Mouse (Mus musculus) stomach, embryonic 16.5 days (tissue): Measurements from ENCODE around the gene 5730409E04Rik. TPM values are rescaled to one million over a fixed set of nuclear protein-coding genes. Genes with fewer than 3 reads are reported as not detected.

Experiments used
- ATAC-seq: fragments of 200-750 bp; cut with Nextera tagmentation; 2 replicates; pipeline ENCODE4 v1.8.0; 2017; ENCODE audit warnings: moderate number of reproducible peaks, moderate TSS enrichment; ENCODE audit not compliant: insufficient read depth, low FRiP score
- H3K27ac ChIP-seq: fragments of 300-500 bp; sonication (generic); 2 replicates; pipeline ENCODE4 v1.5.1; 2014; ENCODE audit warnings: low read length
- H3K27me3 ChIP-seq: fragments of 300-500 bp; sonication (generic); 2 replicates; pipeline ENCODE4 v1.6.1; 2014; ENCODE audit warnings: low read length, control low read depth, mixed read lengths; ENCODE audit not compliant: control insufficient read depth, insufficient read depth
- H3K36me3 ChIP-seq: fragments of 300-500 bp; sonication (generic); 2 replicates; pipeline ENCODE4 v1.6.1; 2014; ENCODE audit warnings: low read length; ENCODE audit not compliant: control insufficient read depth, insufficient read depth
- H3K4me1 ChIP-seq: fragments of 300-500 bp; sonication (generic); 2 replicates; pipeline ENCODE4 v1.6.1; 2014; ENCODE audit warnings: low read length, control low read depth, mixed read lengths; ENCODE audit not compliant: control insufficient read depth, insufficient read depth
- H3K4me2 ChIP-seq: fragments of 300-500 bp; sonication (generic); 2 replicates; pipeline ENCODE4 v1.6.1; 2014; ENCODE audit warnings: low read depth, low read length, mixed read lengths
- H3K4me3 ChIP-seq: fragments of 300-500 bp; sonication (generic); replicated peaks from 2 replicates; pipeline ENCODE4 v1.5.1; 2014; ENCODE audit warnings: mild to moderate bottlenecking, low read length
- H3K9ac ChIP-seq: fragments of 300-500 bp; sonication (generic); 2 replicates; pipeline ENCODE4 v1.6.1; 2014; ENCODE audit warnings: low read length
- H3K9me3 ChIP-seq: fragments of 300-500 bp; sonication (generic); replicated peaks from 2 replicates; pipeline ENCODE4 v1.6.1; 2016; ENCODE audit warnings: low read length, control low read depth; ENCODE audit not compliant: control insufficient read depth
- WGBS: fragments of 180-500 bp; shearing (Covaris S2); extraction: QIAGEN DNeasy Blood & Tissue Kit; methylation state at CpG from one replicate; pipeline ENCODE4 v1.1.7; 2014; 5-methylcytosine and 5-hydroxymethylcytosine counted together
- microRNA-seq: library from miRNA; unstranded; fragments of <30 nt; microRNA quantifications from one replicate; pipeline ENCODE4, GENCODE M21; 2016
- polyA plus RNA-seq: library from polyadenylated mRNA; unstranded; fragments of >200 nt; fragmentation: Nextera tagmentation; extraction: Ambion mirVana; gene quantifications from 2 replicates; pipeline ENCODE4 v1.2.1, GENCODE M21; 2015

5730409E04Rik gene
- polyA plus RNA-seq, 1 experiment from 2014 or later, result 2.1 TPM

DNA sequence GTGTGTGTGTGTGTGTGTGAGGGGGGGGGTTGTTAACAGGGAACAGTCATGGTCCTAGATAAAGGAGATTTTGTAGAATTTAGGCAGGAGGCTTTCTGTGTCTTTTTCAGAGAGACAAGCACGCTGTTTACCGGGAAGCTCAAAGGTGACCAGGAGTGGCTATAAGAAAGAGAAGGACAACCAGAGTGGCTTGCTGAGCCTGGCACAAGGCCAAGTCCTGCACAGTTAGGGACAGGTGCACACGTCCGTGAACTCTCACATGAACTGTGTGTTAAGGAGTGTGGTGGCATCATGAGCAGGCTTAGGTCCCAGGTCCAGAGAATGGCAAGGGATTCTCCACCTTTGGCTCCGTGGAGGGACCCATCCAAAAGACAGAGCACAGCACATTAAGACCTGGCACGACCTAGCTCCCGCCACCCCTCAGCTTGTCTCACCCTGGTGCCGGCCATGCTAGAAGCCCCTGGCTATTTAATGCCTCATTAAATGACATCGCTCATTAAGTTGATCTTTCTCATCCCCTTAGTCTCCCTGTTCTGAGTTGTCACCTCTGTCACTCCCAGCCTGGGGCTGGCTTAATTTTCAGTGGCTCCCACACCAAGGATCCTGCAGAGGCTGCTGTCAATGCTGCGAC, 34.8 kb downstream of the 5730409E04Rik start:
- no peak for ATAC-seq
- Histone ChIP-seq H3K4me2 (no peak overlapping the region), H3K27ac (no peak overlapping the region), H3K9me3 (no peaks in the 10 kb centered on the region), H3K4me3 (no peak overlapping the region), H3K9ac (no peak overlapping the region), H3K4me1 (no peaks in the 10 kb centered on the region), H3K27me3 (no peaks in the 10 kb centered on the region), H3K36me3 (no peaks in the 10 kb centered on the region)
- WGBS, result 78% methylated on average over 10 of the region's 10 CpGs

DNA sequence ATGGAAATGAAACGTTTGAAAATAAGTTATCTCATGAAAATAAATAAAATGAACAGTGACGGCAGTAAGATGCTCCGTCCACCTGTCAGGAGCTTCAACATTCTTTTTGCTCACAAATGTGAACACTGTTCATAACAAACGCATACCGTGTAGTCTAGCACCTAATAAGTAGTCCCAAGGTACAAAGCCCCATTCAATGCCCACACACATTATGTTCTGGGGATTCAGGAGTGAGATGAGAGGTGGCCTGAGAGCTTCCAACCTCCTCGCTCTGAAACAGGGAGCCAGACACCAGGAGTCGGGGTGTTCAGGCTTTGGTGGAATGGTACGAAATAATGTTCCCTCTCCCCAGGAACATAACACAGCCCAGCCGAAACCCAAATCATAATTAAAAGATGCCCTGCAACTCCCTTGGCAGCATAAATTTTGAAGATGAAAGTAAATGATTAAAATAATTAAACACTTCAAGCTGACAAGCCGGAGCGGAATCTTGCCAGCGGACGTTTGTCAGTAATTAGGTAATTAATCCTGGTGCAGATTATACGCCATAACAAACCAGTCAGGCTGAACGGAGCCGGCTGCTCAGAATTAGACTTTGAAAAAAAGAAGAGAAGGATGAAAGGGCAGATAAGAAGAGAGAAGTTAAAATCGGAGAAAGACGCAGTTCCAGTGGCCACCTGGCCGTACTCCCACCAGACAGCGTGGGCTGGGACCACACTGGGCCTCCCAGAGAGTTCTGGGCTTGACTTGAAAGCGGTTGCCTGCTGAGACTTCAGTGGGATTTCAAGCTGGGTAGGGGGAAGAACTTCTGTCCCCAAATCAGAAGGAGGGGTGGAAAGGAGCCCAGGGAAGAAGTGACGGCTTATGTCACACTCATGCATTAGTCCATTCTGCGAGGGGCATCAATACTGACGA, 38.6 kb downstream of the 5730409E04Rik start:
- H3K4me3 ChIP-seq, result no peak overlapping the region
- H3K9me3 ChIP-seq, result no peaks in the 10 kb centered on the region
- no peak overlapping the region for H3K27ac ChIP-seq
- H3K36me3 ChIP-seq, result no peaks in the 10 kb centered on the region
- H3K4me1 ChIP-seq, result no peaks in the 10 kb centered on the region
- WGBS, result 40% methylated on average over 24 of the region's 24 CpGs
- no peak overlapping the region for H3K9ac ChIP-seq
- ATAC-seq, result no peak
- H3K4me2 ChIP-seq, result no peak overlapping the region
- no peaks in the 10 kb centered on the region for H3K27me3 ChIP-seq

DNA sequence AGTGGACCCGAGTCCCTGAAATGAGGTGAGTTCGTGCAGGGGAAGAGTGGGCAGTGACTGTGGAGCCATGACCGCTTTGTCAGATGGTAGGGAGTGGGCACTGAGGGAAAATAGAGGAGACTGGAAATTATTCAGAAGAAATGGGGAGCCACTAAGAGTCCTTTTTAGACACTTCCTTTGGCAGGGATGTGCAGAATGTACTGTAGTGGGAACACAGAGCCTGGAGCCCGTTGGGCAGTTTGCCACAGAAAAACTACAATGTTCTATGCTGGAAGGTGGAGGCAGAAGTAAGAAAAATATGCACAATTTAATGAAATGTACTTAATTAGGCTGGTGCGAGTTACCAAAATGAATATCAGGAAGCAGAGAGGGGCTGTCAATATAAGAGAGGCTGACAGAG, 43.5 kb downstream of the 5730409E04Rik start:
- WGBS, result 76% methylated on average over 5 of the region's 5 CpGs
- Histone ChIP-seq H3K27me3 (no peaks in the 10 kb centered on the region), H3K36me3 (no peaks in the 10 kb centered on the region), H3K4me1 (no peaks in the 10 kb centered on the region), H3K4me2 (no peak overlapping the region), H3K27ac (no peak overlapping the region), H3K4me3 (no peak overlapping the region), H3K9me3 (no peaks in the 10 kb centered on the region), H3K9ac (no peak overlapping the region)
- ATAC-seq, result no peak

DNA sequence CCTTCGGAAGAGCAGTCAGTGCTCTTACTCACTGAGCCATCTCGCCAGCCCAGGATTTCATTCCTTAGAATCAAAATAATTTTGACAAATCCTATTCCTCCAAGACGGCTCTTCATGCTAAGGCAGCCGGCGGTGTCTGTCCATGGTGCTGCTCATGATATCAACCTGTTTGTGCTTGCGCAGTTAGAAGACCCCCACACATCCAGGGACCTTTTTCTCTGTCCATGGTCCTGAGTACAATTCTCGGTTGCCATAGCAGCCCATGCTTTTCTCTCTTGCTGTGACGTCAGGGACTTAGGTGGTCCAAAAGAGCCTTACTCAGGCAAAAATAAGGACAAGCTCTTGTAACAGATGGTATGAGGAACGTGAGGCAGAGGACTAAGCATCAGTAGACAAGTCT, 45.7 kb downstream of the 5730409E04Rik start:
- no peak overlapping the region for H3K4me3 ChIP-seq
- no peaks in the 10 kb centered on the region for H3K36me3 ChIP-seq
- no peaks in the 10 kb centered on the region for H3K4me1 ChIP-seq
- H3K4me2 ChIP-seq, result no peak overlapping the region
- H3K27ac ChIP-seq, result no peak overlapping the region
- no peak for ATAC-seq
- 8% methylated on average over 9 of the region's 9 CpGs for WGBS
- no peak overlapping the region for H3K9ac ChIP-seq
- H3K27me3 ChIP-seq, result no peaks in the 10 kb centered on the region
- H3K9me3 ChIP-seq, result no peaks in the 10 kb centered on the region

DNA sequence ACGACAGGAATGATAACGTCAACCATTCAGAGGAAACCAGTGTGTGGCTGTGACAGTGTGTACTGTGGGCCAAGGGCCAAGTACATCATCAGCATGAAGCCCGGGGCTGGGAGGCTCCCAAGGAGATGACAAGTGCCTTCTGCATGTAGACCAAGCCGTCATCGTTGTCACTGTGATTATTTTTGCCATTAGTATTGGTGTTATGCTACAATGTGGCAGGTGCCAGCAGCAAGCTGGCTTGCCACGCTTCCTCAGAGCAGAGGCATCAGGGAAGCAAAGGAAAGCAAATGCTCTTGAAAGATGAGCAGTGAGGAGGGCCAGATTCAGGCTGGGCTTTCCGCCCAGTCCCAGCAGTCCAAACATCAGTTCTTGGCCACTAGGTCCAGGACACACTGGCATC, 51.6 kb downstream of the 5730409E04Rik start:
- H3K27ac ChIP-seq, result no peak overlapping the region
- ATAC-seq, result no peak
- no peaks in the 10 kb centered on the region for H3K27me3 ChIP-seq
- no peak overlapping the region for H3K4me3 ChIP-seq
- no peak overlapping the region for H3K9ac ChIP-seq
- H3K4me2 ChIP-seq, result no peak overlapping the region
- H3K9me3 ChIP-seq, result no peaks in the 10 kb centered on the region
- no peaks in the 10 kb centered on the region for H3K4me1 ChIP-seq
- H3K36me3 ChIP-seq, result no peaks in the 10 kb centered on the region
- WGBS, result 75% methylated on average over 7 of the region's 7 CpGs

Small RNA genes lying within 50 kb of the gene (microRNA-seq; reads per million reads assigned to microRNA genes)
- 0.50 reads per million for gene Mir7119

Other genes with a start within 250 kb of the 5730409E04Rik start
- 16.4 and 16.8 TPM in 2 replicates for gene Ago3, start 180.3 kb upstream of the 5730409E04Rik start, polyA plus RNA-seq
- 4.3 and 4.4 TPM in 2 replicates for gene Ago1, start 141.2 kb upstream of the 5730409E04Rik start, polyA plus RNA-seq
- 1.4 and 1.9 TPM in 2 replicates for gene Ago4, start 76.3 kb upstream of the 5730409E04Rik start, polyA plus RNA-seq
- gene Clspn, start 52.9 kb upstream of the 5730409E04Rik start, polyA plus RNA-seq, result 23.1 and 23.6 TPM in 2 replicates
- gene Psmb2, start 67.8 kb downstream of the 5730409E04Rik start, polyA plus RNA-seq, result 432 and 438 TPM in 2 replicates
- gene Tfap2e, start 126.4 kb downstream of the 5730409E04Rik start, polyA plus RNA-seq, result not detected in 2 replicates
- 25.4 and 26.1 TPM in 2 replicates for gene Ncdn, start 143.6 kb downstream of the 5730409E04Rik start, polyA plus RNA-seq
- 24.1 and 27.8 TPM in 2 replicates for gene AU040320, start 143.7 kb downstream of the 5730409E04Rik start, polyA plus RNA-seq